Mouse (Mus musculus): Measurements from ENCODE around the gene Nsa2. TPM values are rescaled to one million over a fixed set of nuclear protein-coding genes. Genes with fewer than 3 reads are reported as not detected.
"Not testable (repeated sequence)": the region's sequence is repeated elsewhere in the genome, so short reads cannot be mapped to it uniquely, and the experiment has no call there.

Nsa2 gene
- polyA plus RNA-seq, 1 experiment from 2014 or later: 38.2 TPM

GRCm38 (mm10) chr13:97138404-97138931, 731 bp upstream of the Nsa2 start:
- not testable (repeated sequence) for H3K27me3 ChIP-seq; ATAC-seq (ENCODE audit: low read depth); DNase-seq; H3K9me3 ChIP-seq (replicated peaks)
- Histone ChIP-seq H3K27ac (peak overlapping the region; percentile 83), H3K9ac (peak overlapping the region; percentile 85), H3K4me1 (replicated peaks) (peaks cover 16% of the 10 kb centered on the region), H3K36me3 (peaks cover 33% of the 10 kb centered on the region), H3K4me3 (replicated peaks) (peak overlapping the region; percentile 76), H3K4me2 (peak overlapping the region; percentile 68)
- 18% methylated on average over 8 of the region's 8 CpGs for WGBS (ENCODE audit: insufficient replicate concordance)

GRCm38 (mm10) chr13:97130413-97130812, 7.3 kb downstream of the Nsa2 start:
- not testable (repeated sequence) for H3K9ac ChIP-seq; H3K4me2 ChIP-seq; H3K9me3 ChIP-seq (replicated peaks); DNase-seq; H3K4me3 ChIP-seq (replicated peaks); ATAC-seq (ENCODE audit: low read depth); H3K27ac ChIP-seq; H3K27me3 ChIP-seq; H3K4me1 ChIP-seq (replicated peaks)
- H3K36me3 ChIP-seq: peaks cover 42% of the 10 kb centered on the region
- WGBS (ENCODE audit: insufficient replicate concordance): no CpG with 5 or more reads among the region's 2 CpGs

GRCm38 (mm10) chr13:97129654-97130053, 8.1 kb downstream of the Nsa2 start:
- H3K4me3 ChIP-seq (replicated peaks); H3K9me3 ChIP-seq (replicated peaks); ATAC-seq (ENCODE audit: low read depth); DNase-seq; H3K27me3 ChIP-seq; H3K4me1 ChIP-seq (replicated peaks); H3K4me2 ChIP-seq; H3K9ac ChIP-seq; H3K27ac ChIP-seq: not testable (repeated sequence)
- 73% methylated on average over 4 of the region's 4 CpGs for WGBS (ENCODE audit: insufficient replicate concordance)
- H3K36me3 ChIP-seq: peaks cover 34% of the 10 kb centered on the region

- WGBS (ENCODE audit: insufficient replicate concordance): 60% methylated on average over 3 of the region's 3 CpGs
- no peak overlapping the region for H3K27ac ChIP-seq
- peaks cover 2% of the 10 kb centered on the region; the same call in 1 of the 2 replicates for H3K36me3 ChIP-seq
- no peaks in the 10 kb centered on the region for H3K9me3 ChIP-seq (replicated peaks)
- H3K4me1 ChIP-seq (replicated peaks): no peaks in the 10 kb centered on the region
- H3K27me3 ChIP-seq: no peaks in the 10 kb centered on the region
- ATAC-seq (ENCODE audit: low read depth) (no peak), DNase-seq (no peak)
- no peak overlapping the region for H3K4me3 ChIP-seq (replicated peaks)
- no peak overlapping the region for H3K4me2 ChIP-seq
- no peak overlapping the region for H3K9ac ChIP-seq
Measured at GRCm38 (mm10) chr13:97121341-97121740, 16.4 kb downstream of the Nsa2 start.

GRCm38 (mm10) chr13:97109046-97109445, 28.7 kb downstream of the Nsa2 start:
- 69% methylated on average over 4 of the region's 4 CpGs for WGBS (ENCODE audit: insufficient replicate concordance)

GRCm38 (mm10) chr13:97107721-97108120, 30.0 kb downstream of the Nsa2 start:
- 89% methylated on average over 4 of the region's 4 CpGs for WGBS (ENCODE audit: insufficient replicate concordance)
- not testable (repeated sequence) for ATAC-seq (ENCODE audit: low read depth)

More at GRCm38 (mm10) chr13:97109046-97109445, 28.7 kb downstream of the Nsa2 start:
- Histone ChIP-seq H3K27me3 (no peaks in the 10 kb centered on the region), H3K4me3 (replicated peaks) (no peak overlapping the region), H3K4me2 (no peak overlapping the region), H3K36me3 (peaks cover 10% of the 10 kb centered on the region), H3K4me1 (replicated peaks) (no peaks in the 10 kb centered on the region), H3K9ac (no peak overlapping the region), H3K9me3 (replicated peaks) (no peaks in the 10 kb centered on the region), H3K27ac (no peak overlapping the region)
- no peak for ATAC-seq (ENCODE audit: low read depth)
- no peak for DNase-seq

GRCm38 (mm10) chr13:97104996-97105395, 32.7 kb downstream of the Nsa2 start:
- no peak overlapping the region for H3K9ac ChIP-seq
- H3K27me3 ChIP-seq: no peaks in the 10 kb centered on the region
- no peak for ATAC-seq (ENCODE audit: low read depth)
- no peaks in the 10 kb centered on the region for H3K4me1 ChIP-seq (replicated peaks)
- 0 out of 2 replicates have a peak, but pooled peaks cover 2% of the 10 kb centered on the region for H3K36me3 ChIP-seq
- H3K4me2 ChIP-seq: no peak overlapping the region
- 68% methylated on average over 7 of the region's 7 CpGs for WGBS (ENCODE audit: insufficient replicate concordance)
- no peak overlapping the region for H3K27ac ChIP-seq
- no peak overlapping the region for H3K4me3 ChIP-seq (replicated peaks)
- no peaks in the 10 kb centered on the region for H3K9me3 ChIP-seq (replicated peaks)
- no peak for DNase-seq

More at GRCm38 (mm10) chr13:97107721-97108120, 30.0 kb downstream of the Nsa2 start:
- H3K4me1 ChIP-seq (replicated peaks); DNase-seq; H3K4me3 ChIP-seq (replicated peaks); H3K9me3 ChIP-seq (replicated peaks); H3K27me3 ChIP-seq; H3K9ac ChIP-seq; H3K4me2 ChIP-seq; H3K36me3 ChIP-seq; H3K27ac ChIP-seq: not testable (repeated sequence)

GRCm38 (mm10) chr13:97099187-97099852, 38.4 kb downstream of the Nsa2 start, which contains the start of gene Gm6169:
Gene Gm6169 (minus strand): TSS chr13:97099237.
- Histone ChIP-seq H3K4me3 (replicated peaks) (no peak within 1 kb of the TSS), H3K4me2 (no peak within 1 kb of the TSS), H3K27ac (no peak within 1 kb of the TSS), H3K9ac (no peak within 1 kb of the TSS), H3K4me1 (replicated peaks) (no peaks in the 10 kb centered on the region), H3K9me3 (replicated peaks) (no peaks in the 10 kb centered on the region), H3K36me3 (no peaks in the 10 kb centered on the region), H3K27me3 (no peaks in the 10 kb centered on the region)
- DNase-seq: no peak
- ATAC-seq (ENCODE audit: low read depth): no peak
- 77% methylated on average over 22 of the region's 22 CpGs for WGBS (ENCODE audit: insufficient replicate concordance)

GRCm38 (mm10) chr13:97095726-97096125, 42.0 kb downstream of the Nsa2 start:
- H3K27ac ChIP-seq: no peak overlapping the region
- H3K36me3 ChIP-seq: no peaks in the 10 kb centered on the region
- H3K4me3 ChIP-seq (replicated peaks): no peak overlapping the region
- WGBS (ENCODE audit: insufficient replicate concordance): 64% methylated on average over 4 of the region's 4 CpGs
- no peaks in the 10 kb centered on the region for H3K27me3 ChIP-seq
- H3K9ac ChIP-seq: no peak overlapping the region
- H3K9me3 ChIP-seq (replicated peaks): no peaks in the 10 kb centered on the region
- H3K4me2 ChIP-seq: no peak overlapping the region
- H3K4me1 ChIP-seq (replicated peaks): no peaks in the 10 kb centered on the region
- ATAC-seq (ENCODE audit: low read depth) (no peak), DNase-seq (no peak)

- Histone ChIP-seq H3K4me3 (replicated peaks) (no peak overlapping the region), H3K4me2 (no peak overlapping the region), H3K9me3 (replicated peaks) (no peaks in the 10 kb centered on the region), H3K4me1 (replicated peaks) (peaks cover 32% of the 10 kb centered on the region), H3K27ac (no peak overlapping the region), H3K27me3 (no peaks in the 10 kb centered on the region), H3K9ac (no peak overlapping the region), H3K36me3 (no peaks in the 10 kb centered on the region)
- ATAC-seq (ENCODE audit: low read depth): no peak
- WGBS (ENCODE audit: insufficient replicate concordance): 85% methylated on average over 3 of the region's 3 CpGs
- DNase-seq: no peak
Measured at GRCm38 (mm10) chr13:97088183-97088582, 49.6 kb downstream of the Nsa2 start.

- no peak for DNase-seq
- no peak overlapping the region for H3K27ac ChIP-seq
- H3K27me3 ChIP-seq: no peaks in the 10 kb centered on the region
- H3K9ac ChIP-seq: no peak overlapping the region
- no peak for ATAC-seq (ENCODE audit: low read depth)
- no peak overlapping the region for H3K4me3 ChIP-seq (replicated peaks)
- no peak overlapping the region for H3K4me2 ChIP-seq
- 79% methylated on average over 6 of the region's 6 CpGs for WGBS (ENCODE audit: insufficient replicate concordance)
- no peaks in the 10 kb centered on the region for H3K9me3 ChIP-seq (replicated peaks)
- H3K36me3 ChIP-seq: no peaks in the 10 kb centered on the region
- peaks cover 39% of the 10 kb centered on the region for H3K4me1 ChIP-seq (replicated peaks)
Measured at GRCm38 (mm10) chr13:97087421-97087820, 50.3 kb downstream of the Nsa2 start.

GRCm38 (mm10) chr13:97086316-97086715, 51.4 kb downstream of the Nsa2 start:
- peak overlapping the region; percentile 38 for H3K4me2 ChIP-seq
- H3K4me1 ChIP-seq (replicated peaks): peaks cover 48% of the 10 kb centered on the region
- H3K36me3 ChIP-seq: no peaks in the 10 kb centered on the region
- WGBS (ENCODE audit: insufficient replicate concordance): 35% methylated on average over 7 of the region's 9 CpGs
- no peak overlapping the region for H3K9ac ChIP-seq
- peak; percentile 88 for ATAC-seq (ENCODE audit: low read depth)
- no peaks in the 10 kb centered on the region for H3K9me3 ChIP-seq (replicated peaks)
- H3K27me3 ChIP-seq: no peaks in the 10 kb centered on the region
- no peak for DNase-seq
- H3K4me3 ChIP-seq (replicated peaks): no peak overlapping the region
- peak overlapping the region; percentile 58 for H3K27ac ChIP-seq
